Mouse (Mus musculus) olfactory bulb, adult 2 months (tissue): Measurements from ENCODE around the gene Nkx6-1. TPM values are rescaled to one million over a fixed set of nuclear protein-coding genes. Genes with fewer than 3 reads are reported as not detected.
A peak's percentile ranks its signal among the peaks of the same experiment; 100 is the strongest.

ENCODE experiments used
- H3K27ac ChIP-seq: fragments of 200-500 bp; 2 replicates; pipeline ENCODE4 v1.5.1; 2012; ENCODE audit warnings: low read depth, low read length; ENCODE audit not compliant: insufficient read depth
- H3K4me1 ChIP-seq: fragments of 200-500 bp; 2 replicates; pipeline ENCODE4 v1.6.1; 2012; ENCODE audit warnings: low read length; ENCODE audit not compliant: control insufficient read depth, insufficient read depth
- H3K4me3 ChIP-seq: fragments of 200-500 bp; 2 replicates; pipeline ENCODE4 v1.5.1; 2012; ENCODE audit warnings: mild to moderate bottlenecking, low read depth, low read length, moderate library complexity; ENCODE audit not compliant: insufficient read depth
- CTCF ChIP-seq: fragments of 200-500 bp; IDR thresholded peaks from 2 replicates; pipeline ENCODE4 v1.5.1; 2012; ENCODE audit warnings: low read depth, mild to moderate bottlenecking, low read length, moderate library complexity; ENCODE audit not compliant: insufficient read depth
- POLR2A ChIP-seq: fragments of 200-500 bp; IDR thresholded peaks from 2 replicates; pipeline ENCODE4 v1.6.1; 2012; ENCODE audit warnings: mild to moderate bottlenecking, low read depth, low read length, moderate library complexity; ENCODE audit not compliant: insufficient read depth
- WGBS: fragments of 180-500 bp; shearing (Covaris S2); methylation state at CpG from one replicate; pipeline ENCODE4 v1.1.7; 2018; 5-methylcytosine and 5-hydroxymethylcytosine counted together
- polyA plus RNA-seq: library from polyadenylated mRNA; stranded (reverse); fragments of >200 nt; gene quantifications from 2 replicates; pipeline ENCODE4 v1.2.4, GENCODE M21; 2012; ENCODE audit warnings: low replicate concordance; ENCODE audit not compliant: missing spikeins, insufficient read depth, insufficient read length

Gene Nkx6-1
- not detected in 2 replicates for polyA plus RNA-seq

DNA sequence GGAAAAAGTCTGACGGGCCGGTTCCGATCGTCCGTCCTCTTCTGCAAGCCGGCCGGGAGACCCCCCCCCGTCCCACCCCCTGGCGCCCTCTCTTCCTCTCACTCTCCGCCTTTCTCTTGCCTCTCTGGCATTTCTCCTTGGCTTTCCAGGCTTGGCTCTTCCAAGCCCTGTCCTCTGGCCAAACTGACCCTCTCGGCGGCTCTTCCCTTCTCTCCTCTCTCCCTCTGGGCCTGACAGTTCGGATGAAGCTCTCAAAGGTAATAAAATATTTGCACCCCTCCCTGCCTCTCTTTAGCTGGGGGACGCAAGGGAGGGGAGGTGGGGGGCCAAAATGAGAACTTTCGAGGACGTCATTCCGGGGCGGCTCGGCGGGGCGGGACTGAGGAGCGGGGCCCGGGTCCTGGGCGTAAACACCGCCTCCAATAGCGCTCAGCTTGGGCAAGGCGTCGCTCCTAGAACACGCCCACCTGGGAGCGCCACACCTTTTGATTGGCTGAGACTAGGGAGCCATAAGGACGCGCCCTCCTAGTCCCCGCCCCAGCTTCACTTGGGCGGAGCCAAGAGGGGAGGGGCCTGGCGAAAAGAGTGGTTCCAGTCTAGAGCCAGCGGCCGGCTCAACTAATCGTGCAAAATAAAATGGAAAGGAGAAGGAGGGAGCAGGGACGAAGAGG is at the start of gene Nkx6-1:
Nkx6-1 (minus strand) TSS at position 52 of the 671 bp plus-strand sequence.
- 2% methylated on average over 39 of the region's 39 CpGs for WGBS
- no peak within 1 kb of the TSS for H3K27ac ChIP-seq
- H3K4me1 ChIP-seq, result peaks cover 15% of the 10 kb centered on the region
- 0 out of 2 replicates have a peak within 1 kb of the TSS, but pooled peaks have one; percentile 8 for H3K4me3 ChIP-seq
- TF ChIP-seq CTCF (no peak), POLR2A (no peak)

DNA sequence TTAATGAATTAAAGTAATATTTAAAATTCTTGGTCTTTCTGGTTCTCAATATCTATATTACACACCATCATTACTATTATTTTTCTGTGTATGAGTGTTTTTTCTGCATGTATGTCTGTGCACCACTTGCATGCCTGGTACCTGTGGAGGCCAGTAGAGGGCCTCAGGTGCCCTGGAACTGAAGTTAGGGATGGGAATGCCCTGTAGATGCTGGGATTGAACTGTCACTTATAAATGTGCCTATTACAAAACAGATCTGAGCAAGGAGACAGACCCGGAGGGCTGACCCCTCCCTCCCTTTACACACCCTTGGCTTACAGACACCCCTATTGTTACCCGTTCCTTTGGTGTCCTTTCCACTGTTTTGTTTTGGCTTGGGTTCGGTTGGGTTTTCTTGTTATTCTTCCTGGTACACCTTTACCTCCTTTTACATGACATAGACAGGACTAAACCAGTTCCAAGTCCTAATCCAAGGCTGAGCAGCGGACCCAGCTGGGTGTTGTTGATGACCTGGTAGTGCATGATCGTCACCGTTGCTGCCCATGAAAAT is 48.3 kb upstream of the Nkx6-1 start:
- H3K4me1 ChIP-seq, result no peaks in the 10 kb centered on the region
- H3K4me3 ChIP-seq, result no peak overlapping the region
- no peak overlapping the region for H3K27ac ChIP-seq
- WGBS, result 73% methylated on average over 6 of the region's 6 CpGs
- no peak for TF ChIP-seq CTCF
- TF ChIP-seq POLR2A, result no peak

DNA sequence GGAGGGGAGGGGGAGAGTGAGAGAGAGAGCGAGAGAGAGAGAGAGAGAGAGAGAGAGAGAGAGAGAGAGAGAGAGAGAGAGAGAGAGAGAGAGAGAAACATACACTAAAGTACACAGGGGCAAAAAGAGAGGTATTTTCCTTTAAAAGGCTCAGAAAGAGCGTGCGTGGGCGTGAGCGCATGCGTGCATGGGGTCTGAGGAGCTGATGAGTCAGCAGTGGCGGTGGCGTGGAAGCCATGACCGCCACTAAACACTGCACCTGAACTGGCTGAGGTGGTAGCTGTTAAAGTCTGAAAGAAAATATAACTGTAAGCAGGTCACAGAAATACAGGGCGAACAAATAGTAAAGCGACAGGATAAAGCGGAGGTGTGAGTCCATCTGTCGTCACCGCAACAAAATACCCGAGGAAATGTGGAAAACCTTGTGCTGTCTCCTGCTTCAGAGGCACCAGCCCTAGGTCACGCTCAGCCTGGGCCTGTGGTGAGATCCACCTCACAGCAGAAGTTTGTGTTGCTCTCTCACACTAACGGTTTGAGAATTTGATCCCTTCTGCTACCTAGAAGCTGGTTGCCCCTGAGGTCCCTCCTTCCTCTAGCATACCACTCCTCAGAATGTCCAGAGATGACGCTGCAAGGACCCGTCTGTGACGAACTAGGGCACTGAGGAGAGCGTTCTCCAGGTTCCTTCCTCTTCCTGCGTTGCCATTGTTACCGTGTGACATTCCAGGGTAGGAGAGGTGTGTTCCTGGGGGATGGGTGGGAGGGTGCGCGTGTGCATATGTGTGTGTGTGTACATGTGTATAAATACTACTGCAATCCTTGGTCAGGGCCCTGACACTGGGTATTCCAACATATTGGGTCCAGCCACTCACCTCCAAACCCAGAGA is 38.8 kb upstream of the Nkx6-1 start:
- Histone ChIP-seq H3K4me3 (peak overlapping the region; percentile 6; the same call in 1 of the 2 replicates), H3K4me1 (no peaks in the 10 kb centered on the region), H3K27ac (no peak overlapping the region)
- 77% methylated on average over 24 of the region's 25 CpGs for WGBS
- TF ChIP-seq POLR2A, result no peak

DNA sequence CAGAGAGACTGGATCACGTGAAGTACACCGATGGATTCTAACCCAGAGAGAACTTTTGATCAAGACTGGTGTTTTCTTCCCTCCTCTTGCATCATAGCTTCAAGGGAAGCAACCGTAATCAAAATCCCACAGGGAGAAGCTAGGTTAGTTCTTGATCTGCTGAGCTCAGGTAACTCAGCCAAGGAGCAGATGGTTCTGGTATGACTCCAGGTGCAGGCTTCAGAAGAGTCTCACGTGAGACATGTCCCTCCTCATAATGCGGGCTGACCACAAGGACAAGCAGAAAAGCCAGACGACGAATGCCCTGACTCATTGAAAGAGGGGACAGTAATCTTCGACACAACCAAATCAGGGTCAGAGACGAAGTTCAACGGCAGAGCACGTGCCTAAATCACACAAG is 37.8 kb upstream of the Nkx6-1 start:
- no peak for TF ChIP-seq CTCF
- TF ChIP-seq POLR2A, result no peak
- Histone ChIP-seq H3K4me3 (no peak overlapping the region), H3K27ac (no peak overlapping the region), H3K4me1 (no peaks in the 10 kb centered on the region)
- 87% methylated on average over 11 of the region's 11 CpGs for WGBS

GRCm38 (mm10) chr5:101700607-101701006 is 35.8 kb upstream of the Nkx6-1 start:
- 6% methylated on average over 3 of the region's 3 CpGs for WGBS
- Histone ChIP-seq H3K27ac (no peak overlapping the region), H3K4me3 (no peak overlapping the region), H3K4me1 (no peaks in the 10 kb centered on the region)
- no peak for TF ChIP-seq CTCF
- no peak for TF ChIP-seq POLR2A

- Histone ChIP-seq H3K27ac (no peak overlapping the region), H3K4me3 (no peak overlapping the region)
Measured at GRCm38 (mm10) chr5:101688581-101688980, 23.8 kb upstream of the Nkx6-1 start.

GRCm38 (mm10) chr5:101683340-101683739 is 18.5 kb upstream of the Nkx6-1 start:
- TF ChIP-seq CTCF (no peak), POLR2A (no peak)
- no peak overlapping the region for H3K4me3 ChIP-seq
- 63% methylated on average over 5 of the region's 5 CpGs for WGBS

More at GRCm38 (mm10) chr5:101688581-101688980, 23.8 kb upstream of the Nkx6-1 start:
- TF ChIP-seq POLR2A (no peak), CTCF (no peak)
- WGBS, result 20% methylated on average over 15 of the region's 15 CpGs
- no peaks in the 10 kb centered on the region for H3K4me1 ChIP-seq

DNA sequence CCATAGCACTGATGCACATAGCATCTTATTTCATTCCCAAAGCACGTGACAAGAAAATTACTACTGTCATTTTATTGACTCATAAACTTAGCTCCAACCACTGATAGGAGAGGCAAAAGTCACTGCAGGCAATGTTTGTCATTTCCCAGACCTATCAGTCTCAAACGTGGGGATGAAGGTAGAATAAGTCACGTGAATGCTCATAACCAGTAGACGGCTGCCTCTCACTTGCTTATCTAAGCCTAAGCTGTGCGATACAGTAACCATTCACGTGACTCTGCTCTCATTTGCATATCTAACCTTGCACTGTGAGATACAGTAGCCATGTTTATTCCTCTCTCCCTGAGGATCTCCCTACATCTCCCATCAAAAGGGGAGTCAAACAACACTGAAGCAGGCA is 15.5 kb upstream of the Nkx6-1 start:
- Histone ChIP-seq H3K27ac (no peak overlapping the region), H3K4me3 (no peak overlapping the region), H3K4me1 (no peaks in the 10 kb centered on the region)
- WGBS, result 79% methylated on average over 6 of the region's 6 CpGs
- TF ChIP-seq POLR2A (no peak), CTCF (no peak)

More at GRCm38 (mm10) chr5:101683340-101683739, 18.5 kb upstream of the Nkx6-1 start:
- Histone ChIP-seq H3K27ac (no peak overlapping the region), H3K4me1 (no peaks in the 10 kb centered on the region)

DNA sequence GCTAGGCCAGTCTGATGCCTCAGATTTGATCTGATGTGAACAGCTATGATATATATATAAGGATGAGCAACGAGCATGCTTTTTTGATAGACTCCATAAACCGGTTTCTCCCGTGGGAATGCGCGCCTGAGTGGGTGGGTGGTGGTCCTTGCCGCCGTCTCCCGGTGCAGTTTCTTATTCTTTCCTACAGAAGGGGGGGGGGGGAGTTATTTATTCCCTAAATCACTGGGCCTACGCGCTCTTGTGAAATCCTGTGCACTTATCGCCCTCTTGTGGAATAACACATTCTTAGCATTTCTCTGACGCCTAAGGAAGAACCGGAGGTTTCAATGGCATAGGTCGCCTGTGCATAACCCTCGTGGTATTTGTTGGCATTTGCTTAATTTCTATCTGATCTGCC is 4.6 kb upstream of the Nkx6-1 start:
- no peak overlapping the region for H3K27ac ChIP-seq
- 3% methylated on average over 15 of the region's 15 CpGs for WGBS
- no peak for TF ChIP-seq POLR2A
- no peak for TF ChIP-seq CTCF
- H3K4me3 ChIP-seq, result no peak overlapping the region
- H3K4me1 ChIP-seq, result peaks cover 4% of the 10 kb centered on the region
